27 mouse cellular contexts compared by ENCODE assay signal in the genomic region with DNA sequence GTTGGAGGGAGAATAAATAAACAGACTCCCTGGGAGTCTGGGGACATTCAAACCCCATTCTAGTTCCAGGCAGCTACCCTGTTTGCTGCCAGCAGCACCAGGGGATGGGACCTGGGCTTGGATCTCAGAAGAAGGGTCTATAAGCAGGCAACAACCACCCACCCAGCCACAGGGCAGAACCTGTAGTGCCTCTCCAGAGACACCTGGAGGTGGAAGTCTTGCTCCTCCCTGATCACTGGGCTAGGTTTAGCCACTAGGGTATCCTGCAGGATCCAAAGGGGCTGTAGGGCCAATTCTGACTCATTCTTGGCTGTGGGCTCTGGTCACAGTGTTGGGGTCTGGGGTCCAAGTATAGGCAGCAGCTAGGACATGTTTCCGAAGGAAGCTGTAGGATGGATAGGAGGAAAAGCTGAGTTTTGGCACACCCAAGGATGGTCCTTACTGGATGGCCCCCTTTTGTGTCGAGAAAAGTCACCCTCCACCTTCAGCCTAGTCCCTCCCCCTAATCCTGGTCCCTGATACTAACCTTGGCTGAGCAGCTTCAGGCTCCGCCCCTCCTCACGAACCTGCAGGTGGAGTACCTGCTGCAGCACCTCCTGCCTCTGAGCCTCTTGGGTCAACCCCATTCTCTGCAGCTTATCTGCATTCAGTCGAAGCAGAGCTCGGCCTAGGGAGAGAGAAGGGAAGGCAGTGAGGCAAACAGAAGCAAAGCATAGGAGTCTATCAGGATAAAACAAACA. TPM values are rescaled to one million over a fixed set of nuclear protein-coding genes. Genes with fewer than 3 reads are reported as not detected.
DNase-seq lines count a peak whose midpoint lies in the region; ATAC-seq and TF ChIP-seq lines count a peak whose summit lies in the region.
"Had no signal": no experiment of that assay in that cellular context is flagged by ENCODE, and none has a peak within 500 bp of the region (broad histone marks: within the 10 kb centered on the region; RNA-seq: fewer than 3 reads in every experiment).

No protein-coding gene starts in this region.

- ATAC-seq in cerebellum, adult (ENCODE audit: insufficient number of reproducible peaks, low FRiP score, low TSS enrichment): no peak
- ATAC-seq in neural tube, embryonic 12.5 days (ENCODE audit: low FRiP score, low read depth): no peak
- no peak for ATAC-seq in stomach, postnatal 0 days (ENCODE audit: low FRiP score, low TSS enrichment)
- ATAC-seq: forebrain, embryonic 16.5 days; liver, embryonic 12.5 days; liver, postnatal 0 days; lung, postnatal 0 days; midbrain, embryonic 13.5 days had no signal

- DNase-seq in cerebellum, postnatal 25 days: peak; percentile 18 to 25
- DNase-seq in layer of hippocampus, adult 9-11 months: peak; percentile 6
- no peak for DNase-seq in layer of hippocampus, adult 2 months (ENCODE audit: low spot score in 2 of 2)
- no peak for DNase-seq in neural tube, embryonic 10.5 days (ENCODE audit: extremely low spot score, low spot score)
- DNase-seq in stomach, postnatal 0 days (ENCODE audit: low spot score): peak; percentile 61
- DNase-seq in adrenal gland, postnatal 10 days: no peak
- DNase-seq: adrenal gland, postnatal 36 days; B cell, adult 2 months; gastrocnemius, adult 2 months; gastrocnemius, postnatal 36 days; heart, adult 2 months; kidney, adult 11 months; kidney, postnatal 36 days; layer of hippocampus, postnatal 36 days; left cerebral cortex, postnatal 4 days; liver, postnatal 0 days; right cerebral cortex, postnatal 4 days; thymus, postnatal 14 days had no signal

- H3K27ac ChIP-seq in layer of hippocampus, adult 2 months: no peak overlapping the region
- H3K27ac ChIP-seq in neural tube, embryonic 12.5 days: no peak overlapping the region
- peak overlapping the region; percentile 77 for H3K27ac ChIP-seq in stomach, postnatal 0 days (replicated peaks)
- H3K27ac ChIP-seq: gastrocnemius, adult 2 months; heart, adult 2 months; kidney, embryonic 15.5 days; liver, embryonic 12.5 days; midbrain, embryonic 13.5 days had no signal

- no peak overlapping the region for H3K4me3 ChIP-seq in layer of hippocampus, adult 2 months
- H3K4me3 ChIP-seq in neural tube, embryonic 12.5 days: no peak overlapping the region
- H3K4me3 ChIP-seq in stomach, postnatal 0 days (ENCODE audit: low read depth, low read length): no peak overlapping the region
- H3K4me3 ChIP-seq: erythroblast, embryonic 14.5 days; gastrocnemius, adult 2 months; heart, adult 2 months; heart, embryonic 12.5 days; kidney, embryonic 15.5 days; liver, embryonic 12.5 days; midbrain, embryonic 13.5 days had no signal

- TF ChIP-seq EP300 in stomach, postnatal 0 days (optimal IDR thresholded peaks at IDR 0.05): no peak

- H3K27me3 ChIP-seq in neural tube, embryonic 12.5 days (replicated peaks): no peaks in the 10 kb centered on the region
- no peaks in the 10 kb centered on the region for H3K27me3 ChIP-seq in stomach, postnatal 0 days (ENCODE audit: control insufficient read depth, insufficient read depth, low read length)
- H3K27me3 ChIP-seq: heart, embryonic 12.5 days; kidney, embryonic 15.5 days; midbrain, embryonic 13.5 days had no signal

- H3K4me2 ChIP-seq in neural tube, embryonic 12.5 days (replicated peaks): no peak overlapping the region
- H3K4me2 ChIP-seq in stomach, postnatal 0 days (replicated peaks; ENCODE audit: low read depth): no peak overlapping the region
- H3K4me2 ChIP-seq: heart, embryonic 12.5 days; kidney, embryonic 15.5 days; liver, embryonic 12.5 days had no signal

- no peaks in the 10 kb centered on the region for H3K9me3 ChIP-seq in neural tube, embryonic 12.5 days
- H3K9me3 ChIP-seq in stomach, postnatal 0 days (ENCODE audit: control insufficient read depth, low read length): no peaks in the 10 kb centered on the region
- H3K9me3 ChIP-seq: heart, embryonic 12.5 days; kidney, embryonic 15.5 days; liver, embryonic 12.5 days; midbrain, embryonic 13.5 days had no signal

- WGBS in neural tube, embryonic 12.5 days: 62% methylated on average over 6 of the region's 6 CpGs
- 40% methylated on average over 6 of the region's 6 CpGs for WGBS in stomach, postnatal 0 days

- peaks cover 18% of the 10 kb centered on the region; the same call in 1 of the 2 replicates for H3K36me3 ChIP-seq in neural tube, embryonic 12.5 days
- H3K36me3 ChIP-seq in stomach, postnatal 0 days (ENCODE audit: control insufficient read depth, insufficient read depth, low read length): no peaks in the 10 kb centered on the region
- H3K36me3 ChIP-seq: liver, embryonic 12.5 days had no signal

- peak overlapping the region; percentile 19; the same call in 1 of the 2 replicates for H3K9ac ChIP-seq in neural tube, embryonic 12.5 days
- H3K9ac ChIP-seq in stomach, postnatal 0 days (ENCODE audit: low read length): no peak overlapping the region
- H3K9ac ChIP-seq: heart, embryonic 12.5 days; kidney, embryonic 15.5 days; liver, embryonic 12.5 days; liver, postnatal 0 days had no signal

- TF ChIP-seq CTCF in layer of hippocampus, adult 2 months (conservative IDR thresholded peaks at IDR 0.05): no peak
- 0 out of 2 replicates have a peak, but pooled peaks have one; percentile 10 for TF ChIP-seq CTCF in stomach, postnatal 0 days (IDR thresholded peaks at IDR 0.05; ENCODE audit: low read depth)

- peaks cover 29% of the 10 kb centered on the region for H3K4me1 ChIP-seq in neural tube, embryonic 12.5 days
- H3K4me1 ChIP-seq in stomach, postnatal 0 days (replicated peaks; ENCODE audit: control insufficient read depth, insufficient read depth): 0 out of 2 replicates have a peak, but pooled peaks cover 1% of the 10 kb centered on the region

RNA-seq across cellular contexts. Expression of a gene that starts 2.6 kb away (rescaled TPM):
- total RNA-seq in layer of hippocampus, adult 2 months (2021): 10 to 100 TPM; 11.9 to 12.2 TPM
- 107 and 112 TPM in 2 replicates for polyA plus RNA-seq in neural tube, embryonic 12.5 days (2016; fragmentation: Nextera tagmentation; extraction: Ambion mirVana)
- polyA plus RNA-seq in stomach, postnatal 0 days (2015; fragmentation: Nextera tagmentation; extraction: Ambion mirVana): 22.9 and 26.8 TPM in 2 replicates
- 10 to 100 TPM in 1 of 2 experiments, 1 to 10 TPM in 1; 10.0 to 11.7 TPM for total RNA-seq in adrenal gland, postnatal 10 days (2021)
- polyA plus RNA-seq: erythroblast, embryonic 14.5 days had no signal

RNA-seq across cellular contexts. Expression of a gene that starts 3.8 kb away (rescaled TPM):
- 100 to 1,000 TPM; 102 to 103 TPM for total RNA-seq in layer of hippocampus, adult 2 months (2021)
- polyA plus RNA-seq in neural tube, embryonic 12.5 days (2016; fragmentation: Nextera tagmentation; extraction: Ambion mirVana): 86.5 and 89.6 TPM in 2 replicates
- 15.9 and 18.3 TPM in 2 replicates for polyA plus RNA-seq in stomach, postnatal 0 days (2015; fragmentation: Nextera tagmentation; extraction: Ambion mirVana)
- total RNA-seq in adrenal gland, postnatal 10 days (2021): 10 to 100 TPM; 52.5 to 92.4 TPM

RNA-seq across cellular contexts. Expression of a gene that starts 4.7 kb away (rescaled TPM):
- total RNA-seq in layer of hippocampus, adult 2 months (2021): 10 to 100 TPM; 57.2 to 57.3 TPM
- 72.9 and 78.0 TPM in 2 replicates for polyA plus RNA-seq in neural tube, embryonic 12.5 days (2016; fragmentation: Nextera tagmentation; extraction: Ambion mirVana)
- polyA plus RNA-seq in stomach, postnatal 0 days (2015; fragmentation: Nextera tagmentation; extraction: Ambion mirVana): 28.3 and 28.4 TPM in 2 replicates
- total RNA-seq in adrenal gland, postnatal 10 days (2021): 10 to 100 TPM; 51.4 to 58.3 TPM

RNA-seq across cellular contexts. Expression of a gene that starts 11.7 kb away (rescaled TPM):
- total RNA-seq in layer of hippocampus, adult 2 months (2021): 10 to 100 TPM; 68.2 to 73.8 TPM
- 59.9 and 65.9 TPM in 2 replicates for polyA plus RNA-seq in neural tube, embryonic 12.5 days (2016; fragmentation: Nextera tagmentation; extraction: Ambion mirVana)
- polyA plus RNA-seq in stomach, postnatal 0 days (2015; fragmentation: Nextera tagmentation; extraction: Ambion mirVana): 37.1 and 39.7 TPM in 2 replicates
- total RNA-seq in adrenal gland, postnatal 10 days (2021): 10 to 100 TPM; 55.1 to 86.5 TPM

Comparison
In these comparisons a context has a peak if more than half of its experiments do, and no peak if none do; other contexts are left out.
1. DNase-seq: peak in cerebellum, postnatal 25 days (2 of 2), layer of hippocampus, adult 9-11 months (single experiment) and stomach, postnatal 0 days (single experiment); none in layer of hippocampus, adult 2 months (0 of 2), neural tube, embryonic 10.5 days (single experiment) and adrenal gland, postnatal 10 days (single experiment).